Mouse (Mus musculus): ENCODE data around the gene Slamf7. TPM values are rescaled to one million over a fixed set of nuclear protein-coding genes. Genes with fewer than 3 reads are reported as not detected.
A peak's percentile ranks its signal among the peaks of the same experiment; 100 is the strongest.

Gene Slamf7
- total and polyA plus RNA-seq, 3 experiments = 6.8 to 15.4 (median 10.6) TPM

DNA sequence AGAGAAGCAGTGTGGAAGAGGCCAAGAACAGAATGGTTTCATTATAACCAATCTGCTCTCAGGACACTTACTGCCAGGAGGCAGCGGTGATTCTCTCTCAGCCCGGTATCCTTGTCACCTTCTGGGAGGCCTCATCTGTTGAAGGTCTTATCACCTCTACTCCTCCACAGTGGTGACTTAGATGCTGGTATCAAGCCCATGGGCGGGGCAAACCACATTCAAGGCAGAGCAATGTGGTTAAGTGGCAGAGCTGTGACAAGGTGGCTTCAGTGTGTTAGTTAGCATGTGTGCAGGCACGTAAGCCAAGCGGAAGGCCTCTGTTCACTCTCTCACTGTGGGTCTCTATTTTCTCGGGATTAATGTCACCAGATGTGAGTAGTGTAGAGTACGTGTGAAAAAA is 9.2 kb downstream of the Slamf7 start (continued):
- TF ChIP-seq MXI1 (IDR thresholded peaks at IDR 0.05; ENCODE audit: low read depth, low read length) (peak; percentile 56; the same call in 1 of the 2 replicates), TCF12 (IDR thresholded peaks at IDR 0.05; ENCODE audit: low read depth, low read length) (peak; percentile 27; the same call in 1 of the 2 replicates), ZKSCAN1 (IDR thresholded peaks at IDR 0.05; ENCODE audit: borderline replicate concordance, low read depth, low read length) (no peak), ZMIZ1 (IDR thresholded peaks at IDR 0.05; ENCODE audit: low read depth, low read length) (no peak), ZC3H11A (IDR thresholded peaks at IDR 0.05; ENCODE audit: low read depth, low read length) (no peak), HCFC1 (IDR thresholded peaks at IDR 0.05; ENCODE audit: low read depth, low read length) (no peak), USF1 (IDR thresholded peaks at IDR 0.05; ENCODE audit: low read depth, low read length) (no peak), MYC (IDR thresholded peaks at IDR 0.05; ENCODE audit: low read depth, low read length) (peak; percentile 51), ZNF384 (IDR thresholded peaks at IDR 0.05; ENCODE audit: low read depth, low read length) (no peak)

DNA sequence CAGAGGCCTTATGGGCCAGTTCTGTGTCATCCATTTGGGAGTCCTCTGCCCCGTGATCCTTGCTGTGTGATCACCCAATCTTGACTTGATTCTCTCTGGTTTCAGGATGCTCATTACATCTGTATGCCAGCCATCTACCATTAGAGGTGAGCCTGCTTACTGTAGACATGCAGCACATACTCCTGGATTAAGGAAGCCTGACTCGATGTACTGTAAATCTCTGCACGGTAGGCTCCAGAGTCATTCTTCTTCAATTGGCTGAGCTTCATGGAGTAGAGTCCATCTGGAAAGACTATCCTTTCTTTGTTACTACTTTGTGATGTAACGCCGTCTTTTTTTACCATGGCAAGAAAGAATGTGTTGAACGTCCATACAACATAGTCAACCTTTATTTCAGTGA is 12.0 kb downstream of the Slamf7 start:
- Histone ChIP-seq H3K9ac (ENCODE audit: insufficient read depth, low read depth) (no peak overlapping the region), H3K4me1 (ENCODE audit: control insufficient read depth in 1 of 2, insufficient read depth in 2 of 2) (peaks cover 8 to 24% of the 10 kb centered on the region in 2 experiments), H3K79me2 (replicated peaks; ENCODE audit: control insufficient read depth, extremely low read depth, insufficient read depth, poor library complexity, severe bottlenecking) (no peaks in the 10 kb centered on the region), H3K27me3 (replicated peaks) (no peaks in the 10 kb centered on the region), H3K4me2 (ENCODE audit: insufficient read depth, low read depth, poor library complexity, severe bottlenecking) (no peak overlapping the region), H3K4me3 (replicated peaks in 1 of 3; ENCODE audit: low read depth in 2 of 3, low read length in 2 of 3, poor library complexity in 1 of 3) (no peak overlapping the region), H3K27ac (ENCODE audit: insufficient read depth, low read depth) (no peak overlapping the region), H3K9me3 (replicated peaks; ENCODE audit: low read length) (no peaks in the 10 kb centered on the region), H3K36me3 (replicated peaks in 1 of 2; ENCODE audit: control insufficient read depth in 1 of 2, insufficient read depth in 1 of 2, low read length in 1 of 2) (peaks cover 0 to 55% of the 10 kb centered on the region in 2 experiments)
- in situ Hi-C loops (cut with MboI; ENCODE audit: low pct_ligation_motif_present, low pct_unique_long_range_greater_than_20kb, low sequenced_read_pairs) = no loop called here
- TF ChIP-seq MAZ (IDR thresholded peaks at IDR 0.05; ENCODE audit: low read depth, low read length) = no peak
- TF ChIP-seq EP300 (IDR thresholded peaks at IDR 0.05; ENCODE audit: low read length) = no peak
- TF ChIP-seq SMC3 (IDR thresholded peaks at IDR 0.05; ENCODE audit: low read depth, low read length) = no peak
- no peak for TF ChIP-seq USF1 (IDR thresholded peaks at IDR 0.05; ENCODE audit: low read depth, low read length)
- TF ChIP-seq KAT2A (IDR thresholded peaks at IDR 0.05; ENCODE audit: insufficient replicate concordance, low read length) = no peak
- TF ChIP-seq CHD1 (IDR thresholded peaks at IDR 0.05; ENCODE audit: low read depth, low read length) = no peak
- no peak for TF ChIP-seq USF2 (conservative IDR thresholded peaks at IDR 0.05; ENCODE audit: low read depth, low read length)
- TF ChIP-seq HCFC1 (IDR thresholded peaks at IDR 0.05; ENCODE audit: low read depth, low read length) = no peak
- TF ChIP-seq MYC (IDR thresholded peaks at IDR 0.05; ENCODE audit: low read depth, low read length) = no peak
- no peak for TF ChIP-seq GABPA (IDR thresholded peaks at IDR 0.05; ENCODE audit: insufficient replicate concordance, low read depth, low read length)
- no peak for TF ChIP-seq CTCF (conservative IDR thresholded peaks at IDR 0.05 in 1 of 2, IDR thresholded peaks at IDR 0.05 in 1 of 2; ENCODE audit: low read depth in 2 of 2, low read length in 2 of 2)
- TF ChIP-seq NELFE (IDR thresholded peaks at IDR 0.05; ENCODE audit: low read depth, low read length) = no peak
- TF ChIP-seq CHD2 (IDR thresholded peaks at IDR 0.05; ENCODE audit: low read length) = no peak
- TF ChIP-seq PAX5 (IDR thresholded peaks at IDR 0.05; ENCODE audit: low read length) = no peak
- no peak for TF ChIP-seq POLR2A (IDR thresholded peaks at IDR 0.05; ENCODE audit: low read depth, low read length)
- no peak for TF ChIP-seq SIN3A (IDR thresholded peaks at IDR 0.05; ENCODE audit: low read length)
- TF ChIP-seq MEF2A (IDR thresholded peaks at IDR 0.05; ENCODE audit: borderline replicate concordance, low read depth, low read length) = no peak
- no peak for TF ChIP-seq ELF1 (IDR thresholded peaks at IDR 0.05; ENCODE audit: low read depth, low read length)
- TF ChIP-seq IRF4 (IDR thresholded peaks at IDR 0.05; ENCODE audit: low read depth, low read length) = no peak
- no peak for TF ChIP-seq NRF1 (IDR thresholded peaks at IDR 0.05; ENCODE audit: low read depth, low read length)
- dilution Hi-C loops (cut with MboI; ENCODE audit: extremely low pct_ligation_motif_present, extremely low pct_unique_long_range_greater_than_20kb, low sequenced_read_pairs) = no loop called here
- no peak for DNase-seq (ENCODE audit: extremely low read depth)
